Mouse (Mus musculus) intestine, embryonic 14.5 days (tissue): Measurements from ENCODE around the gene Ccn1. TPM values are rescaled to one million over a fixed set of nuclear protein-coding genes. Genes with fewer than 3 reads are reported as not detected.
A peak's percentile ranks its signal among the peaks of the same experiment; 100 is the strongest.

Experiments used
- ATAC-seq: fragments of 200-750 bp; cut with Nextera tagmentation; replicated peaks from 2 replicates; pipeline ENCODE4 v1.8.0; 2017; ENCODE audit warnings: low read depth, moderate number of reproducible peaks, moderate TSS enrichment, moderate library complexity; ENCODE audit not compliant: low FRiP score, low TSS enrichment
- DNase-seq: peaks from one replicate; pipeline ENCODE4 v3.0.0-alpha.2; 2018; ENCODE audit warnings: low spot score
- H3K27ac ChIP-seq: fragments of 300-500 bp; sonication (generic); 2 replicates; pipeline ENCODE4 v1.5.1; 2014; ENCODE audit warnings: low read depth, mild to moderate bottlenecking, control low read depth
- H3K27me3 ChIP-seq: fragments of 300-500 bp; sonication (generic); replicated peaks from 2 replicates; pipeline ENCODE4 v1.6.1; 2014; ENCODE audit warnings: low read length, control low read depth; ENCODE audit not compliant: control insufficient read depth, insufficient read depth
- H3K36me3 ChIP-seq: fragments of 300-500 bp; sonication (generic); 2 replicates; pipeline ENCODE4 v1.6.1; 2014; ENCODE audit warnings: low read length, control low read depth; ENCODE audit not compliant: control insufficient read depth, insufficient read depth
- H3K4me1 ChIP-seq: fragments of 300-500 bp; sonication (generic); replicated peaks from 2 replicates; pipeline ENCODE4 v1.6.1; 2014; ENCODE audit warnings: low read length, control low read depth, mixed read lengths; ENCODE audit not compliant: control insufficient read depth, insufficient read depth
- H3K4me2 ChIP-seq: fragments of 300-500 bp; sonication (generic); 2 replicates; pipeline ENCODE4 v1.6.1; 2014; ENCODE audit warnings: low read length
- H3K4me3 ChIP-seq: fragments of 300-500 bp; sonication (generic); 2 replicates; pipeline ENCODE4 v1.5.1; 2014; ENCODE audit warnings: low read depth, low read length, control low read depth, mixed read lengths
- H3K9ac ChIP-seq: fragments of 300-500 bp; sonication (generic); 2 replicates; pipeline ENCODE4 v1.6.1; 2014; ENCODE audit warnings: mild to moderate bottlenecking, low read length
- H3K9me3 ChIP-seq: fragments of 300-500 bp; sonication (generic); 2 replicates; pipeline ENCODE4 v1.6.1; 2016; ENCODE audit warnings: low read length, control low read depth; ENCODE audit not compliant: control insufficient read depth
- WGBS: fragments of 180-500 bp; shearing (Covaris S2); extraction: QIAGEN DNeasy Blood & Tissue Kit; methylation state at CpG from one replicate; pipeline ENCODE4 v1.1.7; 2014; 5-methylcytosine and 5-hydroxymethylcytosine counted together
- polyA plus RNA-seq: library from polyadenylated mRNA; unstranded; fragments of >200 nt; fragmentation: Nextera tagmentation; extraction: Ambion mirVana; gene quantifications from 2 replicates; pipeline ENCODE4 v1.2.1, GENCODE M21; 2014

Ccn1 gene
- polyA plus RNA-seq, 1 experiment from 2014 or later: 34.7 TPM

DNA sequence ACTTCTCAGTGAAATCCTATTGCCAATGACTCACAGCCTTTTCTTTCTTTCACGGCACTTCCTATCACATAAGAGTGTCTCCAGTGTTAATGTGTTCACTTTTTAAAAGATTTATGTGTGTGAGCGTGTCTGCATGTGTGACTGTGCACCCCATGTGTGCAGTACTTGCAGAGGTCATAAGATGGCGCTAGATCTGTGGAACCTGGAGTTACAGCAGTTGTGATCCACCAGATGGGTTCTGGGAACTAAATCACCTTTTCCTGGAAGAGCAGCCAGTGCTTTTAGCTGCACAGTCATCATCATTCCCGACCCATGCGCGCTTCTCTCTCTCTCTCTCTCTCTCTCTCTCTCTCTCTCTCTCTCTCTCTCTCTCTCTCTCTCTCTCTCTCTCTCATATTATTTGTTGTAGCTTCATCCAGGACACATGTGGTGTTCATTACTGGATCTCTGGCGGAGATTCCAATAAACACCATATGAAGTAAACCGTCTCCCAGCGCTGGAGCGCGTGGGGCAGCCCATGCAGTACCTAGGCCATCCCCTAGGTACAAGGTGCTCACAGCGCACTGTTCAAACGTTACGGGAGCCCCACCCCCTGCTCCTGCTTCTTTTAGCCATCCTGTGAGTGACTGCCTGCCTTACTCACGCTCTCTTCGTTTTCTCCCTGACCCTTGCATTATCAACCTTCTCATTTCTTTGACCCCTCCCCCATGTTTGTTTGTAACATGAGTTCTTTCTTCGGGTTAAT is 30.0 kb downstream of the Ccn1 start:
- H3K27me3 ChIP-seq: no peaks in the 10 kb centered on the region
- no peak overlapping the region for H3K4me2 ChIP-seq
- H3K9ac ChIP-seq: no peak overlapping the region
- DNase-seq (no peak), ATAC-seq (no peak)
- no peak overlapping the region for H3K27ac ChIP-seq
- H3K4me3 ChIP-seq: no peak overlapping the region
- no peaks in the 10 kb centered on the region; the same call in 1 of the 2 replicates for H3K4me1 ChIP-seq
- WGBS: 90% methylated on average over 17 of the region's 17 CpGs
- no peaks in the 10 kb centered on the region for H3K9me3 ChIP-seq
- H3K36me3 ChIP-seq: no peaks in the 10 kb centered on the region

GRCm38 (mm10) chr3:145618299-145618698 is 31.5 kb downstream of the Ccn1 start:
- ATAC-seq (no peak), DNase-seq (no peak)
- no peak overlapping the region for H3K27ac ChIP-seq
- peaks cover 5% of the 10 kb centered on the region for H3K4me1 ChIP-seq
- 72% methylated on average over 9 of the region's 9 CpGs for WGBS
- no peaks in the 10 kb centered on the region for H3K27me3 ChIP-seq
- no peak overlapping the region for H3K4me3 ChIP-seq
- no peaks in the 10 kb centered on the region for H3K36me3 ChIP-seq
- H3K4me2 ChIP-seq: no peak overlapping the region
- no peak overlapping the region for H3K9ac ChIP-seq
- H3K9me3 ChIP-seq: no peaks in the 10 kb centered on the region

GRCm38 (mm10) chr3:145614362-145615115 is 35.2 kb downstream of the Ccn1 start:
- 14% methylated on average over 17 of the region's 17 CpGs for WGBS
- no peak overlapping the region for H3K9ac ChIP-seq
- peaks cover 5% of the 10 kb centered on the region for H3K4me1 ChIP-seq
- no peaks in the 10 kb centered on the region for H3K27me3 ChIP-seq
- H3K4me2 ChIP-seq: peak overlapping the region; percentile 18; the same call in 1 of the 2 replicates
- no peaks in the 10 kb centered on the region; the same call in 1 of the 2 replicates for H3K36me3 ChIP-seq
- H3K4me3 ChIP-seq: no peak overlapping the region
- H3K9me3 ChIP-seq: no peaks in the 10 kb centered on the region
- no peak for DNase-seq
- peak overlapping the region; percentile 51; the same call in 1 of the 2 replicates for H3K27ac ChIP-seq
- no peak for ATAC-seq

GRCm38 (mm10) chr3:145613234-145613633 is 36.5 kb downstream of the Ccn1 start:
- no peak overlapping the region for H3K4me3 ChIP-seq
- no peaks in the 10 kb centered on the region for H3K9me3 ChIP-seq
- ATAC-seq (no peak), DNase-seq (no peak)
- 78% methylated on average over 4 of the region's 4 CpGs for WGBS
- peaks cover under 1% of the 10 kb centered on the region for H3K36me3 ChIP-seq
- no peak overlapping the region for H3K4me2 ChIP-seq
- H3K9ac ChIP-seq: no peak overlapping the region
- H3K27ac ChIP-seq: no peak overlapping the region
- peaks cover 5% of the 10 kb centered on the region for H3K4me1 ChIP-seq
- no peaks in the 10 kb centered on the region for H3K27me3 ChIP-seq

DNA sequence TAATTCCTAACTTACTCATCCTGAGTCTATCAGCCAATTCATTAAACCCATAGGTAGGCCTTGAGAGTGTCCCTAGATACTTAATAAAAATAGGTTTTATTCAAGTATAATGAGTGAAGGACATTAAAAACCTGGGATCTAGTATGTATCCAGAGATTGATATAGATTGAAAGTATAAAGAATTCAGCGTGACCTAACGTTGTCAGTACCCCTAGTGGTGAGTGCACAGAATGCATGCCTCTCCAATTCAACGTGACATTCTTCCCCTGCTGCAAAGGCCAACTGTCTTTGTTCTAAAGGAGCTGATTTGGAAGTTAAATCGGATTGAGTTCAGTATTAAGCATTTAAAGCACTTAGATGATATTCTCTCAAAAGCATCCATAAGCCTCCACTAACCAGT is 37.1 kb downstream of the Ccn1 start:
- no peaks in the 10 kb centered on the region for H3K27me3 ChIP-seq
- ATAC-seq: no peak
- peaks cover 5% of the 10 kb centered on the region for H3K4me1 ChIP-seq
- peaks cover 4% of the 10 kb centered on the region for H3K36me3 ChIP-seq
- H3K9me3 ChIP-seq: no peaks in the 10 kb centered on the region
- H3K4me2 ChIP-seq: no peak overlapping the region
- no peak overlapping the region for H3K4me3 ChIP-seq
- no peak overlapping the region for H3K9ac ChIP-seq
- DNase-seq: no peak
- H3K27ac ChIP-seq: no peak overlapping the region
- 32% methylated on average over 4 of the region's 4 CpGs for WGBS

- H3K27ac ChIP-seq: no peak overlapping the region
- no peak overlapping the region for H3K4me2 ChIP-seq
- H3K9ac ChIP-seq: no peak overlapping the region
- no peaks in the 10 kb centered on the region for H3K27me3 ChIP-seq
- no peaks in the 10 kb centered on the region for H3K9me3 ChIP-seq
- ATAC-seq (no peak), DNase-seq (no peak)
- WGBS: 95% methylated on average over 5 of the region's 5 CpGs
- no peak overlapping the region for H3K4me3 ChIP-seq
- H3K36me3 ChIP-seq: peaks cover 39% of the 10 kb centered on the region
- H3K4me1 ChIP-seq: no peaks in the 10 kb centered on the region
These were observed 41.5 kb downstream of the Ccn1 start for GRCm38 (mm10) chr3:145608320-145608719.

DNA sequence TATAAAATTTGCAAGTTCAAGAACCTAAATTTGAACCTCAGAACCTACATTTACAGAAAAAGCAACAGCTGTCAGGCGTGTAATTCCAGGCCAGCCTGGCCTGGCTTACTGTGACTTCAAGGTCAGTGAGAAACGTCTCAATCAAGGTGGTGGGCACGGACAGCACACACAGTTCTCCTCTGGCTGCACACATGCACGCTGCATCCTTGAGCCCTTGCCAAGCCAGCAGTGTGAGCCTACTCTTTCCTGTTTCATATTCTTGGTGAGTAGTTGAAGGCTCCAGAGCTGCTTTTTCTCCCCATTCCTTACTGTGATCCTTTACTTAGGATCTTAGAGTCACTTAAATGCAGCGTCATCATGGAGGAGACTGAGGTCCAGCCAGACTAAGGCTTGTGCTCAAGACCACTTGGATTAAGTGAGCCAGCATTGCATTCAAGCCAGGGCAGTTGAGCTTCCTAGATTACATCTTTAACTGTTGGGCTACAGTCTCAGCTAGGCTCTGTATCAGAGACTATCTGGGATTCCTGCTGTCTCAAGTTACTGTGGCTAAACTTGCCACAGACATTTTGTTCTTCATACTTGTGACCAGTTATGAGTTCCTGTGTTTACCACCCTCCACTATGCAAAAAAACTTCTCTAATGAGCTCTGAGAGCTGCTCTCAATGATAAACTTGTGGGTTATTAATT is 44.2 kb downstream of the Ccn1 start:
- H3K4me2 ChIP-seq: no peak overlapping the region
- WGBS: 84% methylated on average over 5 of the region's 5 CpGs
- H3K27ac ChIP-seq: no peak overlapping the region
- peaks cover 7% of the 10 kb centered on the region for H3K4me1 ChIP-seq
- H3K27me3 ChIP-seq: no peaks in the 10 kb centered on the region
- DNase-seq (no peak), ATAC-seq (no peak)
- no peaks in the 10 kb centered on the region for H3K9me3 ChIP-seq
- H3K9ac ChIP-seq: no peak overlapping the region
- no peak overlapping the region for H3K4me3 ChIP-seq
- peaks cover 49% of the 10 kb centered on the region for H3K36me3 ChIP-seq

DNA sequence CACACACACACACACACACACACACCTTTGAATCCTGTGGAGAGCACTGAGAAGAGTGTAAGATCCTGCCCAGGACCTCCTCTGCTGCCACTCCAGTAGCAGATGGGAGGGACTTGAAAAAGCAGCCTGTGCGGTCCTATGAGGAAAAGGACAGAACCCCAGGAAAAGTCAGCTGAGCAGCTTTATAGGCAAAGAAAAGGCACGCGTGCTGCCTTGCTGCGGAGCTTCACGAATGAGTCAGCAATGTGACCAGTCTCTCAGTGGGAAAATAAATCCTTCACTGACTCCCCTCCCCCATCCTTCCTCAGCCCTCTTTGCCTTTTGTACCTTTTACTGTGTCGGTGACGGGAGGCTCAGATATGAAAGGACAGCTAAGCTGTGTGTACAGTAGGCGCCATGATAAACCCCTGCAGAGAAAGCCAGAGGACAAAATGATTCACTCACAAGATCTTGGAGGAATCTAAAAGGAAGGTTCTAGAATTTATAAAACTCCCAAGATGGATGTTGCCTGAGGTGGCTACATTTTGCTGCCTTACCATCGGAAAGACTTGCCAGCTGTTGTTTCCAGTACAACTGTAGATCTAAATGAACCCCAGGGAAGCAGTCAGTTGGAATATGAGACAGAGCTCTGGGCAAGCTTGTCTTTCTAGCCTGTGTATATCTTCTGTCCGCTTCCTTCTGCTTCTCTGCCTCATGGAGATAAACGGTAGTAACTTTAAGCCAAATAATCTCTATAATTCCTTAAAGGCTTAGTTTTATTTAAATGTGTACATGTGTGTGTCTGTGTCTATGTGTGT is 47.2 kb downstream of the Ccn1 start:
- Histone ChIP-seq H3K4me2 (no peak overlapping the region), H3K27ac (no peak overlapping the region), H3K4me3 (no peak overlapping the region), H3K4me1 (peaks cover 7% of the 10 kb centered on the region), H3K9me3 (no peaks in the 10 kb centered on the region), H3K9ac (no peak overlapping the region), H3K27me3 (no peaks in the 10 kb centered on the region), H3K36me3 (peaks cover 71% of the 10 kb centered on the region)
- 0 out of 2 replicates have a peak, but pooled peaks have one; percentile 55 for ATAC-seq
- no peak for DNase-seq
- WGBS: 50% methylated on average over 11 of the region's 11 CpGs
